12 mouse cellular contexts compared by ENCODE assay signal in the genomic region with DNA sequence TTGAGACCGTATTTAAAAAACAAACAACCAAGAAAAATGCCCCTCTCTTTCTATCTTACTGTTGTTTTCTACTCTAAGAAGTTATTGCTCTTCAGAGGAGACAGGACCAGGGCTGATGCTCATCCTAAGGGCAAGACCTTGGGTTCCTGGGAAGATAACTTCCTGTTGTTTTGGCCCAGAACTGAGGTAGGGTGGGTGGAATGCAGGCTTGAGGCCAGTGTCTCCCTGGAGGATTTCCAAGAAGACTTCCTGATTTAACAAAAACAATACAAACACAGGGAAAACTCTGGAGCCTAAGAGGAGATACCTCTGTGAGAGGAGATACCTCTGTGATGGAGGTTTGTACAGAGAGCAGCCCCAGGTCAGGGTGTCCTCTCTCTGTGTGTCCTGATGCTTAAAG. TPM values are rescaled to one million over a fixed set of nuclear protein-coding genes. Genes with fewer than 3 reads are reported as not detected.
A peak's percentile ranks its signal among the peaks of the same experiment; 100 is the strongest.
DNase-seq lines count a peak whose midpoint lies in the region; ATAC-seq and TF ChIP-seq lines count a peak whose summit lies in the region.
"Had no signal": no experiment of that assay in that cellular context is flagged by ENCODE, and none has a peak within 500 bp of the region (broad histone marks: within the 10 kb centered on the region; RNA-seq: fewer than 3 reads in every experiment).

No protein-coding gene starts in this region.

- no peaks in the 10 kb centered on the region for H3K4me1 ChIP-seq in lung, embryonic 14.5 days (ENCODE audit: insufficient read depth)
- no peaks in the 10 kb centered on the region for H3K4me1 ChIP-seq in hindbrain, postnatal 0 days (ENCODE audit: insufficient read depth, low read length)
- H3K4me1 ChIP-seq: embryonic facial prominence, embryonic 12.5 days had no signal

- no peaks in the 10 kb centered on the region for H3K9me3 ChIP-seq in lung, embryonic 14.5 days (ENCODE audit: low read depth, low read length)
- H3K9me3 ChIP-seq in hindbrain, postnatal 0 days (ENCODE audit: low read length), result no peaks in the 10 kb centered on the region
- H3K9me3 ChIP-seq: embryonic facial prominence, embryonic 12.5 days; liver, embryonic 13.5 days had no signal

- intact Hi-C loops in heart, postnatal 10 days (cut with DNase I), result no loop called here
- intact Hi-C loops in left cerebral cortex, postnatal 25 days (cut with DNase I), result loop anchor here (10.0 kb wide), 1 partner anchor 107 kb away; no protein-coding TSS in a partner anchor

- no peak for ATAC-seq in lung, embryonic 14.5 days (ENCODE audit: insufficient read depth)
- no peak for ATAC-seq in hindbrain, postnatal 0 days

- peak; percentile 44 for DNase-seq in adrenal gland, adult 8-10 months
- no peak for DNase-seq in adrenal gland, adult 18-20 months (ENCODE audit: low spot score in 2 of 2)
- DNase-seq in adrenal gland, postnatal 10 days, result peak; percentile 37
- peak; percentile 52 to 62 for DNase-seq in heart, postnatal 10 days
- DNase-seq in lung, embryonic 14.5 days, result peak; percentile 65
- DNase-seq in embryo, embryonic 9.5 days (ENCODE audit: extremely low spot score), result no peak
- no peak for DNase-seq in hindbrain, postnatal 0 days (ENCODE audit: low spot score)
- no peak for DNase-seq in left cerebral cortex, postnatal 25 days (ENCODE audit: low spot score in 2 of 2)
- DNase-seq: B cell, adult 2 months; liver, embryonic 13.5 days had no signal

- WGBS in lung, embryonic 14.5 days, result 84% methylated on average over 1 of the region's 1 CpGs
- WGBS in hindbrain, postnatal 0 days, result 82% methylated on average over 1 of the region's 1 CpGs

- H3K9ac ChIP-seq in lung, embryonic 14.5 days, result no peak overlapping the region
- H3K9ac ChIP-seq in hindbrain, postnatal 0 days (replicated peaks; ENCODE audit: low read length), result no peak overlapping the region
- H3K9ac ChIP-seq: embryonic facial prominence, embryonic 12.5 days; hindbrain, embryonic 14.5 days; liver, embryonic 13.5 days had no signal

- H3K4me2 ChIP-seq in lung, embryonic 14.5 days, result no peak overlapping the region
- H3K4me2 ChIP-seq in hindbrain, postnatal 0 days (ENCODE audit: low read depth, low read length), result no peak overlapping the region
- H3K4me2 ChIP-seq: embryonic facial prominence, embryonic 12.5 days; hindbrain, embryonic 14.5 days; liver, embryonic 13.5 days had no signal

- TF ChIP-seq CTCF in lung, embryonic 14.5 days (IDR thresholded peaks at IDR 0.05; ENCODE audit: low read depth), result no peak
- TF ChIP-seq CTCF in hindbrain, postnatal 0 days (IDR thresholded peaks at IDR 0.05; ENCODE audit: low read depth), result no peak

- no peaks in the 10 kb centered on the region for H3K36me3 ChIP-seq in lung, embryonic 14.5 days (ENCODE audit: insufficient read depth)
- H3K36me3 ChIP-seq in hindbrain, postnatal 0 days (ENCODE audit: insufficient read depth, low read length), result no peaks in the 10 kb centered on the region
- H3K36me3 ChIP-seq: embryonic facial prominence, embryonic 12.5 days; liver, embryonic 13.5 days had no signal

- no peaks in the 10 kb centered on the region for H3K27me3 ChIP-seq in lung, embryonic 14.5 days (ENCODE audit: insufficient read depth, low read length)
- no peaks in the 10 kb centered on the region for H3K27me3 ChIP-seq in hindbrain, postnatal 0 days (ENCODE audit: insufficient read depth, low read length)
- H3K27me3 ChIP-seq: embryonic facial prominence, embryonic 12.5 days; liver, embryonic 13.5 days had no signal

- no peak overlapping the region for H3K27ac ChIP-seq in lung, embryonic 14.5 days (ENCODE audit: low read depth)
- H3K27ac ChIP-seq in hindbrain, postnatal 0 days, result no peak overlapping the region
- H3K27ac ChIP-seq: embryonic facial prominence, embryonic 12.5 days; hindbrain, embryonic 14.5 days; liver, embryonic 13.5 days had no signal

- H3K4me3 ChIP-seq in lung, embryonic 14.5 days (ENCODE audit: low read depth, low read length), result no peak overlapping the region
- no peak overlapping the region for H3K4me3 ChIP-seq in hindbrain, postnatal 0 days (ENCODE audit: low read length)
- H3K4me3 ChIP-seq: embryonic facial prominence, embryonic 12.5 days; liver, embryonic 13.5 days had no signal

RNA-seq across cellular contexts. Expression of a gene that starts 35.0 kb away (rescaled TPM):
- 10 to 100 TPM; 22.1 to 48.3 (median 35.9) TPM for total RNA-seq in adrenal gland, adult 8-10 months (2022)
- 10 to 100 TPM; 20.9 to 29.8 TPM for total RNA-seq in adrenal gland, adult 18-20 months (2021)
- 10 to 100 TPM; 19.3 to 39.8 TPM for total RNA-seq in adrenal gland, postnatal 10 days (2021)
- total RNA-seq in heart, postnatal 10 days (2021), result 1 to 10 TPM; 8.0 to 8.7 TPM
- 0.99 TPM in 2 replicates for polyA plus RNA-seq in lung, embryonic 14.5 days (2014; fragmentation: Nextera tagmentation; extraction: Ambion mirVana)
- 1.2 and 1.4 TPM in 2 replicates for total RNA-seq in hindbrain, postnatal 0 days (2014; rRNA removed)
- 0.26 and 0.39 TPM in 2 replicates for polyA plus RNA-seq in hindbrain, postnatal 0 days (2015; fragmentation: Nextera tagmentation; extraction: Ambion mirVana)
- total RNA-seq in left cerebral cortex, postnatal 25 days (2021), result 1 to 10 TPM; 5.9 to 7.8 TPM

RNA-seq across cellular contexts. Expression of a gene that starts 57.7 kb away (rescaled TPM):
- total RNA-seq in adrenal gland, adult 8-10 months (2022), result 100 to 1,000 TPM in 2 of 4 experiments, 10 to 100 TPM in 2; 78.2 to 176 (median 131) TPM
- total RNA-seq in adrenal gland, adult 18-20 months (2021), result 100 to 1,000 TPM in 1 of 2 experiments, 10 to 100 TPM in 1; 83.0 to 123 TPM
- total RNA-seq in adrenal gland, postnatal 10 days (2021), result 10 to 100 TPM; 76.6 to 82.1 TPM
- 100 to 1,000 TPM; 172 to 180 TPM for total RNA-seq in heart, postnatal 10 days (2021)
- 64.3 and 69.5 TPM in 2 replicates for polyA plus RNA-seq in lung, embryonic 14.5 days (2014; fragmentation: Nextera tagmentation; extraction: Ambion mirVana)
- total RNA-seq in hindbrain, postnatal 0 days (2014; rRNA removed), result 24.3 and 26.5 TPM in 2 replicates
- 9.8 and 10.4 TPM in 2 replicates for polyA plus RNA-seq in hindbrain, postnatal 0 days (2015; fragmentation: Nextera tagmentation; extraction: Ambion mirVana)
- 10 to 100 TPM; 24.0 to 24.7 TPM for total RNA-seq in left cerebral cortex, postnatal 25 days (2021)

Comparison
In these comparisons a context has a peak if more than half of its experiments do, and no peak if none do; other contexts are left out.
1. DNase-seq: peak in adrenal gland, adult 8-10 months (single experiment), adrenal gland, postnatal 10 days (single experiment), heart, postnatal 10 days (2 of 2) and lung, embryonic 14.5 days (single experiment); none in adrenal gland, adult 18-20 months (0 of 2), embryo, embryonic 9.5 days (single experiment), hindbrain, postnatal 0 days (single experiment) and left cerebral cortex, postnatal 25 days (0 of 2).